Comparison of ENCODE assay signal across 8 mouse cellular contexts in the genomic region with DNA sequence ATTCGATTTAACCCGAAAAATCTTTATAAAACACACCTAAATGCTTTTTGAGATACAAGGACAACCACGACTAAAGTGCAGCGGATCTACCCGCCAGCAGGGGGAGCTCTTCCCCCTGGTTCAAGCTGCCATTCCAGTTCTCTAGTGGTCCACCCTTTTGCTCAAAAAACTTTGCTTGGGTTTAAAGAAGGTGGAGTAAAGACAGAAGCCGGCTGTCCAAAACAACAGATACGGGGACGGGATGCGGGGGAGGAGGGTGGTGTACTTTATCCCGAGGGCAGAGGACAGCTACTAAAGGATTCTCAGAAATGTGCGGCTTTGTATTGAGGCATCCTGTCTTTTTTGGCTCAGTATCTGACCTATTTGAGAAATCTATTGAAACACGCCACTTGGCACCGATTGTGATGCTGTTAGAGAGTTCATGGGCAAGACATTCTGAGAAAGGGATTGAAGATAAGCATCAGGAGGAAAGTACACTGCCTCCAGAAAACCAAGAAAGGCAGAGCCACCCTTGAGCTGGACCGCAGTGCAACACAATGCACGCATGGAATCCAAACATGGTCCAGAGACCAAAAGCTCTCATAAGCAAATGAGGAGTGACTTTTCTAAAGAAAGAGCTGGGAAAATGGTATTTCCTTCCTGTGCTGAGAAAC.
DNase-seq lines count a peak whose midpoint lies in the region; ATAC-seq and TF ChIP-seq lines count a peak whose summit lies in the region.

No protein-coding gene starts in this region.

- H3K9ac ChIP-seq in forebrain, embryonic 16.5 days (replicated peaks; ENCODE audit: low read depth, low read length): no peak overlapping the region

- H3K4me1 ChIP-seq in G1E (ENCODE audit: insufficient read depth, low read depth, low read length): no peaks in the 10 kb centered on the region
- no peaks in the 10 kb centered on the region for H3K4me1 ChIP-seq in forebrain, embryonic 16.5 days (replicated peaks; ENCODE audit: control insufficient read depth, insufficient read depth, low read length)

- H3K27me3 ChIP-seq in G1E (ENCODE audit: insufficient read depth, low read length): peaks cover 2% of the 10 kb centered on the region; the same call in 1 of the 2 replicates
- H3K27me3 ChIP-seq in forebrain, embryonic 16.5 days (replicated peaks; ENCODE audit: control insufficient read depth, insufficient read depth, low read length): no peaks in the 10 kb centered on the region

- TF ChIP-seq CTCF in G1E (IDR thresholded peaks at IDR 0.05; ENCODE audit: low read depth, low read length): peak; percentile 68
- TF ChIP-seq CTCF in layer of hippocampus, adult 2 months (conservative IDR thresholded peaks at IDR 0.05): peak; percentile 93

- H3K27ac ChIP-seq in forebrain, embryonic 16.5 days (ENCODE audit: low read length): no peak overlapping the region
- H3K27ac ChIP-seq in layer of hippocampus, adult 2 months: no peak overlapping the region

- ATAC-seq in CD4-positive, CD25-positive, alpha-beta regulatory T cell, adult 4 months: no peak
- ATAC-seq in G1E (ENCODE audit: extremely low read depth, insufficient number of reproducible peaks, low FRiP score, poor library complexity, severe bottlenecking): no peak
- ATAC-seq in forebrain, embryonic 16.5 days: 0 out of 2 replicates have a peak, but pooled peaks have one; percentile 20

- no peak overlapping the region for H3K4me2 ChIP-seq in forebrain, embryonic 16.5 days (ENCODE audit: low read length)

- peak; percentile 65 for DNase-seq in CD4-positive, CD25-positive, alpha-beta regulatory T cell, adult 2 months (ENCODE audit: low read depth, low spot score)
- DNase-seq in G1E (ENCODE audit: low spot score): peak; percentile 26
- DNase-seq in cerebellum, adult 11 months: peak; percentile 28
- DNase-seq in layer of hippocampus, adult 2 months (ENCODE audit: low spot score in 2 of 2): peak; percentile 46 to 80
- peak; percentile 42 for DNase-seq in lung, postnatal 25 days (ENCODE audit: low spot score)
- peak; percentile 5 to 10 for DNase-seq in spleen, postnatal 36 days (ENCODE audit: low spot score in 2 of 2)

- 42% methylated on average over 15 of the region's 15 CpGs for WGBS in forebrain, embryonic 16.5 days

- no peaks in the 10 kb centered on the region for H3K36me3 ChIP-seq in G1E (replicated peaks)
- H3K36me3 ChIP-seq in forebrain, embryonic 16.5 days (ENCODE audit: control insufficient read depth, insufficient read depth): no peaks in the 10 kb centered on the region

- H3K4me3 ChIP-seq in G1E (ENCODE audit: low read depth, low read length): no peak overlapping the region
- no peak overlapping the region for H3K4me3 ChIP-seq in forebrain, embryonic 16.5 days (replicated peaks; ENCODE audit: low read length)
- no peak overlapping the region for H3K4me3 ChIP-seq in layer of hippocampus, adult 2 months

- no peaks in the 10 kb centered on the region for H3K9me3 ChIP-seq in G1E (replicated peaks)
- no peaks in the 10 kb centered on the region for H3K9me3 ChIP-seq in forebrain, embryonic 16.5 days (ENCODE audit: control insufficient read depth, low read length)

Comparison
In these comparisons a context has a peak if more than half of its experiments do, and no peak if none do; other contexts are left out.
1. DNase-seq: peak in every context shown above with its lines; median percentile 65 in CD4-positive, CD25-positive, alpha-beta regulatory T cell, adult 2 months; 63 in layer of hippocampus, adult 2 months; 42 in lung, postnatal 25 days; 28 in cerebellum, adult 11 months; 26 in G1E; 8 in spleen, postnatal 36 days.